Mouse (Mus musculus) erythroblast, embryonic 14.5 days (primary cell): ENCODE results near the gene Cst12.

Experiments
- GATA1 ChIP-seq: IDR thresholded peaks from 2 replicates; pipeline ENCODE4 v1.6.1; 2012; ENCODE audit warnings: low read length, inconsistent platforms, mixed read lengths
- TAL1 ChIP-seq: IDR thresholded peaks from 3 replicates; pipeline ENCODE4 v1.6.1; 2012; ENCODE audit warnings: low read length, inconsistent platforms, mixed read lengths

GRCm38 (mm10) chr2:148825986-148826385 is 36.8 kb downstream of the Cst12 start:
- TF ChIP-seq GATA1 = no peak
- TF ChIP-seq TAL1 = no peak
